Mouse (Mus musculus) G1E (cell line): ENCODE data around the gene Ror2.

Experiments
- CTCF ChIP-seq: IDR thresholded peaks from 2 replicates; pipeline ENCODE4 v1.5.1; 2012; ENCODE audit warnings: low read depth, low read length, inconsistent platforms, mixed read lengths
- GATA1 ChIP-seq: IDR thresholded peaks from 2 replicates; pipeline ENCODE4 v1.6.1; 2012; ENCODE audit warnings: borderline replicate concordance, low read length, inconsistent platforms, mixed read lengths
- GATA2 ChIP-seq: IDR thresholded peaks from 2 replicates; pipeline ENCODE4 v1.6.1; 2012; ENCODE audit warnings: low read depth, low read length, inconsistent platforms, borderline replicate concordance
- POLR2AphosphoS5 ChIP-seq: IDR thresholded peaks from 2 replicates; pipeline ENCODE4 v1.6.1; 2012; ENCODE audit warnings: low read depth, low read length, inconsistent platforms; ENCODE audit not compliant: insufficient replicate concordance
- TAL1 ChIP-seq: conservative IDR thresholded peaks from 2 replicates; pipeline ENCODE4 v1.6.1; 2012; ENCODE audit warnings: low read depth, low read length, inconsistent platforms, mixed read lengths

DNA sequence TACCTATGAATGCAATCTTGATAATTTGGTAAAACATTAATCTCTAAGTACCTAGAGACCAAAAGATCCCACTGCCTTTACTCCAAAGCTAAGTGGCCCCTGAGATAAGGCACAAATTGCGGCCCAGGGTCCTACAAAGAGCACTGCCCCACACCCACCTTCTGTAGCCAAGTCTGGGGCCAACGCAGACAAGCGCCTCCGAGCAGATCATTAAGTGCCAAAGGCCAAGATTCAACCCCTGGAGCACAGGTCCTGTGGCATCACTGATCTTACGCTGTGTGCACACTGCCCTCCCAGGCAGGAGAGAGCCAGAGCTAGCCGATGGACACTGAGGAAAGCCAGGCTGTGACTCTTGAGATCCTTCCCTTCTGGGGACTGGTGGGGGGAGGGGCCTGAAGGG, 38.7 kb downstream of the Ror2 start:
- no peak for TF ChIP-seq CTCF
- TF ChIP-seq GATA1, result no peak
- no peak for TF ChIP-seq TAL1
- TF ChIP-seq POLR2AphosphoS5, result no peak
- no peak for TF ChIP-seq GATA2
